Mouse (Mus musculus) hindlimb bud, embryonic 11.5 days (tissue): Measurements from ENCODE around the gene Cyp4x1.
"Not testable (repeated sequence)": the region's sequence is repeated elsewhere in the genome, so short reads cannot be mapped to it uniquely, and the experiment has no call there.

ENCODE experiments used
- DNase-seq: peaks from one replicate; pipeline ENCODE4 v3.0.0-alpha.2; 2012; ENCODE audit warnings: low read depth, low spot score; ENCODE audit errors: extremely low spot score

Cyp4x1 gene

DNA sequence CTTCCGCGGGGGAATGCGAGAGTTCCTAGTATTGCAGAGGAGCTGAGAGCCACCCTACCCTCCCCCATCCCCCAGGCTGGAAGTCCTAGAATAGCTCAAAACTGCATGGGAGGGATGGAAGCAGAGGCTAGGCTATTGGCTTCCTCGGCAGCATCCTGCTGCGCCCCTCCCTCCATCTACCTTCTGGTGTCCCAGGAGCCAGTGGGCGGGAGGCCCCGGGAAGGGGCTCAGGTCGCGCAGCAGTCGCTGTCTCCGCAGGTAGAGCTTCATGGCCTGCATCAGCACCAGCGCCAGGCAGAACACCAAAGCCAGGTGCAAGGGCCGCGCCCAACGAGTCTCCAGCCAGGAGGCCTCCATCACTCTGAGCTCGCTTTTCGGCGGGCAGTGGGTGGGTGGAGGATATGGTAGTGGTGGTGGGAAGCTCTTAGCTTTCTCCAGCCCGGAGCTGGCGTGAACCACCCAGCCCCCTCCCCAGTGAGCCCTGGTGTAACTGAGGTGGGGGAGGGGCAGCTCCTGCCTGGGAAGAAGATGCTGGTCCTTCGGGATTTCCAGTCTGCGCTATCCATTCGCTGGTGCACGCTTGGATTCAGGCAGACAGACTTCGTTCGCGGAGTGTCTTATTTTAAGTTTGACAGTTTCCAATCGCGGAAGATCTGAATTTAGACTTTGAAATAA, at the start of gene Cyp4x1:
TSS of gene Cyp4x1 (minus strand) at position 661 of the 675 bp plus-strand sequence.
- DNase-seq = no peak

DNA sequence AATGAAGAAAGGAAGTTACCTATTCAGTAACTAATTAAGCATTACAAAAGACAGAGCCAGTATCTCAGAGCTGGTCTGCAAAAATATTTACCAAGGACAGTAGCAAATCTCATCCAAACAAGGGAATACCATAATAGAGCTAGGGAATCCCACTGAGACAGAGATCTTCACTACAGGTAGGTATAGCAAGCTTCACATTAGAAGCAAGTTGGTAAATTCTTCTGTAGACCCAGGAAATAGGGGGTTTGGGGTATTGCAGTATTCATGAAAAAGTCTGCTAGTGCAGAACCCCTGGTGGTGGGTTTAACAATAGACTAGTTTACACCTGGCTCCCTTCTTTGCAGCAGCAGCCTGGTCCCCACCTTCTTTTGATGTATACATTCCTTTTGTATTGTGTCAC, 42.1 kb upstream of the Cyp4x1 start:
- not testable (repeated sequence) for DNase-seq

DNA sequence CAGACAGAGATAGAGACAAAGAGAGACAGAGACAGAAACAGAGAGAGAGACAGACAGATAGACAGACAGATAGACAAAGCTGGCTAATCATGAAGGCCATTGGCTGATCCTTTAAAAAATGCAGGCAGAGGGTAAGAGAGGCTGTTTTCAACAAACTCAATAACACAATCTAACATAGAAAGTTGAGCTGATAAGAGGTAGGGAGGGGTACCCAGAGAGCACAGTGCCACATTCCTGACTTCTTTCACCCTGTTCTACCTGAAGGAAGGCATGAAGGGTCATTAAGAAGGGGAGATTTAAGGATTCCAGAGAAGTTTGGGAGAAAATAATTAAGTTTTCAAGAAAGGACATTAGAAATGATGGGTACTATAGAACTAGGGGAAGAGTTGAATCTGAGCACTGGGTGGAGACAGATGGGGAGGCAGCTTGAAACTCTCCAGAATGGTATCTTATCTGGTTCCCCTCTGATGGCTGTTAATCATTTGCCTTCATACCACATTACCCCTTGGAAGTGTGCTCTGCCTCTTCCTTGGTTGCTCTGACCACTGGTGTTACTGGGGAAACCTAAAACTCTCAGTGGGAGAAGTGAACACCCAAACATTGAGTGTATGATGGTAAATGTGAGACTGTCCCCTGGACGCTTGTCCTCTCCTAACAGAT, 40.7 kb upstream of the Cyp4x1 start:
- no peak for DNase-seq

DNA sequence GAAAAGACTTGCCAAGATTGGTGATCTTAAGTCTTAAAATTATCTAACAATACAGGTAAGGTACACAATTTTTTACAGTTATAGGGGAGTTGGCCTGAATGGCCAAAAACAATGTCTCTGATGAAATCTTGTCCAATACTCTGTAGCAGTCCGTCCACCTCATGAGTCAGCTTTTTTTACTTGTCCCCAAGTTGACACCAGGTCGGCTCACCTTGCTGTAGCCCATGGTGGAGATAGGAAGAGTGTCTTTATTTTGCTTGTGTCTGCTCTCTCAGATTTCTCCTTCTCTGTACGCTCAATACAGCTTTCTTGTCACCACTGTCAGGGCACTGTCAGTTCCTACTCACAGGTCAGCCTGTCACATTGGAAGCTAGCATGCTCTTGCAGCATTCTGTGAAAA, 24.9 kb upstream of the Cyp4x1 start:
- DNase-seq = not testable (repeated sequence)

DNA sequence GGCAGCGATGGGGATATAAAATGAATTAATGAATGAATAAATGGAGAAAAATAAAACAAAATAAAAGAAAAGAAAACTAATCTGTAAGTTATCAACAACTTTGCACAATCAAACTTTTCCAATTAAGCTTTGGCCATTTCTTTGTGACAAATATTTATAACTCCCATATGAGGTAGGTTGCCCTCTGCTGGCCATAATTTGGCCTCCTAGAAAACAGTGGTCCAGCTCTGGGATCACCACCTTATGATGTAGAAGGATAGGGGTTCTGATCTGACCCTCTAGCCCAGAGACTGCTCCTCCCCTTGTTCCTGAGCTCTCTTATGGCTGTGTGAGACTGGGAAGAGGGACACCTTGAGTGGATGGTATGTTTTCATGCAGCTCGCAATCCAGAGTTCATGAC, 20.6 kb upstream of the Cyp4x1 start:
- no peak for DNase-seq

DNA sequence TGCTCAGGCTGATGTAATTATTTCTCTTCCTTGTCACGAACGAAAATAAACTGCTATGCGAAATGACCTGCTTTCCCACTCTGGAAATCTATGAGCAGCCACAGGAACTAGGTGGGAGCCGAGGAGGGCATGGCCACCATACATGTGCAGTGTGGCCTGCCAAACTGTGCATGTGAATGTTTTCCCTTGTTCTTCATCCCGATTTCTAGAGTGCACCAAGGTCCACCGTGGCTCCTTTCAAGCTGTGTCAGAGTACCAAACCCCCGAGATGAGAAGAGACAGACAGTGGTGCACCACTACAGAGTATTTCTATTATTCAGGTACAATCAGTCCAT, 182 bp upstream of the Cyp4x1 start:
- no peak for DNase-seq

DNA sequence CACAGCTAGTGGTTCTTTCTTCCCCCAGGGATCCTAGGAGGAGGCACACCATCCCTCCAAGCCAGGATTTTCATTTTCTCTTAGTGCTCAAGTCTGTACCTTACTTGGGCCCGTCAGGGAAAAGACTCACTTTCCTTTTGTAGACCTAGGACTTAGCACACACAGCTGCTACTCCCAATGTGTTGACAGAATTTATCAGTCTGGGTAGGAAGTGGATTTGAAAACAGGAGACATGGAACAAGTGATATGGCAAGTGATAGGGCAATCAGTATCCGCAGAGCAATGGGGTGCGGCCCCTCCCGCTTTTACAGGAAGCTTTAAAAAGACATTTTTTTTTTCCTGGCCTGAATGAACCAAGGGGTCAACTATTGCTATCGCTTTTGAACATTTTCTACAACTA, 996 bp downstream of the Cyp4x1 start:
- DNase-seq = no peak

DNA sequence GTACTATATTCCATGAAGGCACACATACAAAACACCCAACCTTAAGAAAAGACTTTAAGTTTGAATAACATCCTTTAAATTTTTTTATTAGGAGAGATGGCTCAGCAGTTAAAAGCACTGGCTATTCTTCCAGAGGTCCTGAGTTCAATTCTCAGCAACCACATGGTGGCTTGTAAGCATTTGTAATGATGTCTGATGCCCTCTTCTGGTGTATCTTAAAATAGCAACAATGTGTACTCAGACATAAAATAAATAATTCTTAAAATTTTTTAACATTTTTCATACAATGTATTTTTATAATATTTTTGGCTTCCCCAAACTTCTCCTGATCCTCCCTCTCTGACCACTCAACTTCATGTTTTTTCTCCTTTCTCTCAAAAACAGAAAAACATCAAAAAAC, 9.4 kb downstream of the Cyp4x1 start:
- DNase-seq = no peak

DNA sequence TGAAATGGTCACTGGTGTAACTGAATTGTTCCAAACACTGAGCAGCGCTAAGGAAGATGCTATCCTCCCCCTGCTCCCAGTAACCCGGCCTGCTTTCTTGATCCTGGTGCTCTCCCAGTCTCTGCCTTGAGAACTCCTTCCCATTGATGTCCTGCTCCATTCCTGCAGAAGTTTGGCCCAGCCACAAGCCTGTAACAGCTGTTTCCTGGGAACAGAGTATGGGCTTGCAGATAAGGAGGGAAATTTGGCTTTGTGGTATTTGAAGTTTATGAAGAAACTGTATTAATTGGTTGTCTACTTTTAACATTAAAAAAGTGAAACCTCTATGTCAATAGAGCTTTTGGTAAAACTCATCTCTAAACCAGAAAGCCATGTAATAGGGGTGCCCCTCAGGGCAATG, 10.6 kb downstream of the Cyp4x1 start:
- DNase-seq = no peak

DNA sequence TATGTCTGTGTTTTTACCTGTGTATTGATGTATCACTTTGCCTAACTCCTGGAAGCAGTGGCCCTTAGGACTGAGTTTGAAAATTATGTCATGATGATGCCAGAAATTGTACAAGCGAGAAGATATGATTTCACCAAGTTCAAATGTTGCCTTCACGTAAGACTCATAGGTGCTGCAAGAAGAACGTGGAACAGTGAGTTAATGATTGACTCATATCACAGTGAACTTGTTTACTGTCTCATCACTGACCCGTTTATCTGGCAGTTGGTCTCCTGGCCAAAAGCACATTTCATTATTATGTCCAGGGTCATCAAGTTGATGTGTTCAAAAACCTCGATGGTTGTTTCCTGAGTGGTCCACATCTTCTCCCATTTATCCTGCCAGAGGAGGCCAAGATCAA, 12.5 kb downstream of the Cyp4x1 start:
- DNase-seq = no peak

DNA sequence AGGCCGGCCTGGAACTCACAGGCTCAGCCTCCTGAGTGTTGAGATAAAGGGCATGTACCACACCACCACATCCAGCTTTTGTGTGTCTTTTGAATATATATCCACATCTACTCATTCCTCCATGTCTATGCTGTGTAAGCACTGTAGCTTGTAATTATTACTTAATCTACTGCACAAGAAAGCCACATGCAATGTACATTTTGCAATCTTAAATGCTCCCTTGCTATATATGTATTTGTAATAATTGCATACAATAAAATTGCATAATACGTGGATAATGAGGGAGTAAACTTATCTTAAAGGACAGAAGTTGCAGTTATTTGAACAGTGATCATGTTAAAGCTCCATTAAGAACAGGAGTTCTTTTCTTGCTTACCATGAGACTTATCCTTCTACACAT, 12.9 kb downstream of the Cyp4x1 start:
- no peak for DNase-seq

DNA sequence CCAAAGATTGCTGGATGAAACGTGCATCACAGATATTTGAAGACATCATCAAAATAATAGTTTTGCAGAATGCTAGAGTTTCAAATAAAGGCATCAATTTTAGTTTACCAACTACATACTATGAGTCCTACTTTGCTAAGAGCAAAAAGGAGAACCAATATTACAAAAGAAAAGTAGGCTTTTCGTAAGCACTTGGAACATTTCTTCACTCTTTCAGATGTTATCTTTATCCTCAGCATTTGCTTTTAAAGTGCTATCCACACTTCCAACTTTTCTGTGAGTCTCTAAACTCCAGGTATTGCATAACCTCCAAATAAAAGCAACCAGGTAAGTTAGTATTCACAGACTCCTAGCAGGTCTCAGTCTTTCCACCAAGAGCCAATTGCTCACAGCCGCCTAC, 14.4 kb downstream of the Cyp4x1 start:
- no peak for DNase-seq

DNA sequence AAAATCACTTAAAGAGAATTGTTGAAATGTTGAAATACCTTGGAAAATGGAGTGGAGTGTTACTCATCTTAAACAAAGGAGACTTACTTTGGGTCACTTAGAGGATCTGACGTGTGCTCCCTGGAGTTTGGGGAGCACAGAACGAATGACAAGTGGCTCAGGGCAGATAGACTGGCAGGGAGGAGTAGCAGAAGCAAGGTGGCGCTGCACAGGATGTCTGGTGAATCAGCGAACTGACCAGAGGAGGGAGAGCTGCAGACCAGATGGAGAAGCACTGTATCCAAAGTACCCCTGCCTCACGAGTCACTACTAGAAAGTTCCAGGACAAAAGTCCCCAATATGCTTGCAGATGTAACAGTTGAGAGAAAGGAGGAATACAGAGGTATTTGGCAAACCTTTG, 20.8 kb downstream of the Cyp4x1 start:
- DNase-seq = no peak

DNA sequence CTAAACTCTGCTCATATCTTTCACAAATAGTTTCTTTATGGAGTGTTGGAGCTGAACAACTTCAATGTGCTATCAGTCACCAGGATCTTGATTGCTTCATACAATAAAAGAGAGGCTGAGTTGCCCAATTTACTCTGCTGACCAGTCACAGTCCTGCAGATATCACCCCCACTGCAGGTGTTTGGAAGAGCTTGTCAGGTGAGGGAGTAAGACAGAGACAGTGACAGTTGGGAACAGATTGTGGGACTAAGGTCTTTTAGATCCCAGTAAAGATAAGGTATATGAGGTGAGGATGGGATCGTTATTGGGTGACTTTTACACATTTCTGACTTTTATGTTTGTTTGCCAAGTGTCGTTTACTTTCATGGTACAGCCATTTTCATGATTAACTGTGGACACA, 22.9 kb downstream of the Cyp4x1 start:
- DNase-seq = no peak

DNA sequence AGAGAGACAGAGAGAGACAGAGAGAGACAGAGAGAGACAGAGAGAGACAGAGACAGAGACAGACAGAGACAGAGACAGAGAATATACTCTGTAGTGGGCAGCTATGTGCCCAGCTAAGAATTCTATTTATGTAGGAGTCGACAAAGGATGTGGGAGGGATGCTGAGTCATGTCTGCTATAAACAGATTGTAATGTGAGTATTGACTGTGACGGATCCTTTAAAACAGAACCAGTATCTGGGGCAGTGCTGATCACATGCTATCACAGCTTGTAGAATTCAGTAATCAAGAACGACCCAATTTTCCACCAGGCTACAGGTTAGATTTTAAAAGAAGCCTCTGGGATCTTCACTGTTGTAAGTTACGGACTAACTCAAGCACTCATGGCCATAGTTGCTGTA, 30.6 kb downstream of the Cyp4x1 start:
- DNase-seq = no peak

DNA sequence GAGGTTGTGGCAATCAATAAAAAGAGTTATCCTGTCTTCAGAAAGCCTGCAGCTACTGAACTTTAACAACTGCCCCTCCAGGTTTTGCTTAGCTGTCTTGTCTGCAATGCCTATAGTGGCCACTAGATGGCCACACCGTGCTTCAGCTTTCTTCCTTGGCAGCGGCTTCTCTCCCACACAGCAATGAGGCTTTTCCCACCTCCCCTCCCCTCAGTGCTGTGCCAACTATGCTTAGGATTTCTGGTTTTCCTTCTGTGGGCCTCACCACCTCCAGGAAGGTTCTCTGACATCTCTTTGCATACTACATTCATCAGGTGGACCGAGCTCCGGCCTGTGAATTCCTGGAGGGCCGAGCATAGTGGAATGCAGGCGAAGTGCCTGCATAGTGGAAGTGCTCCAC, 32.4 kb downstream of the Cyp4x1 start:
- peak; percentile 72 for DNase-seq

DNA sequence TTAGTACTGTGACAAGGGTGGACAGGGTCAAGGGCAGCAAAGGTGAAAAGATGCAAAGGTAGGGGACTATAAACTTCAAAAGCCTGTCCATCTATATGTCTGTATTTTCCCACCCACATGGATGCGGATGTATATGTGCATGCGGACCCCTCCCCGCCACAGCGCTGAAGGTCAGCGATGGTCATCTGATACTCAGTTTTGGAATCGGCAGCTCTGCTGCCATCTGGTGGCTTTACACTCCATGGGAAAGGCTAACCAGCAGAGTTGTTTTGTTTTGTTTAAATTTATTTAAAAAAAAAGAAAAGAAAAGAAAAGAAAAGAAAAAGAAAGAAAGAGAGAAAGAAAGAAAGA, 37.0 kb downstream of the Cyp4x1 start:
- no peak for DNase-seq

DNA sequence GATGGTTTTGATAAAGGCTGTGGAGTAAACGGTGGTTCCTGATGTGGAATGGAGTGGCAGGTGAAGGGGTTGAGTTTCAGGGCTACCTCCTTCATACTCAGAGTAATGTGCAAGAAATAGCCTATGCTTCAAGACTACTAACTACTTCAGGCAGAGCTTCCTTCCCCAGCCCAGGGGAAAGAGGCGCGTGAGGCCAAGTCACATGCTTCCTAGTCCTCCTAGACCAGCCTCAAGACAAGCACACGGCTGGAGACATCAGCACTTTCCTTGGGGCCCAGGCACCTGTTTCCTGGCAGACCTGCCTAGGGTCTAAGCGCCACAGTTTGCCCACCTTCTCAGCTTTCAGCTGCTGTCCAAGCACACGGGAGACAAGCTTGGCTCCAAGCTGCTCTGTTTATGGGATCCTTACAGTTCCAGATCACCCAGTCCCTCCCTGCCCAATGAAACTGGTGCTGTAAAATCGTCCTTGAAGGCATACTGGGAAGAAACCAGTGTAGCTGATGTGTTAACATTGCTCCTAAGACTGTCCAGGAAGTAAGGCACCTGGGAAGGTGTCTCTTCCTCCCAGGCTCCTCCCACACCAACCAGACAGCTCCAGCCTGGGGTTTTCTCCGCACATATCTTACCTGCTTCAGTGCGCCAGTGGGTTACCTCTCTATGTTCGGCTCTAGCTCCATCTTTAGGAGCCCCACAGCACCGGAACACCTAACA, 37.5 kb downstream of the Cyp4x1 start:
- DNase-seq = no peak

DNA sequence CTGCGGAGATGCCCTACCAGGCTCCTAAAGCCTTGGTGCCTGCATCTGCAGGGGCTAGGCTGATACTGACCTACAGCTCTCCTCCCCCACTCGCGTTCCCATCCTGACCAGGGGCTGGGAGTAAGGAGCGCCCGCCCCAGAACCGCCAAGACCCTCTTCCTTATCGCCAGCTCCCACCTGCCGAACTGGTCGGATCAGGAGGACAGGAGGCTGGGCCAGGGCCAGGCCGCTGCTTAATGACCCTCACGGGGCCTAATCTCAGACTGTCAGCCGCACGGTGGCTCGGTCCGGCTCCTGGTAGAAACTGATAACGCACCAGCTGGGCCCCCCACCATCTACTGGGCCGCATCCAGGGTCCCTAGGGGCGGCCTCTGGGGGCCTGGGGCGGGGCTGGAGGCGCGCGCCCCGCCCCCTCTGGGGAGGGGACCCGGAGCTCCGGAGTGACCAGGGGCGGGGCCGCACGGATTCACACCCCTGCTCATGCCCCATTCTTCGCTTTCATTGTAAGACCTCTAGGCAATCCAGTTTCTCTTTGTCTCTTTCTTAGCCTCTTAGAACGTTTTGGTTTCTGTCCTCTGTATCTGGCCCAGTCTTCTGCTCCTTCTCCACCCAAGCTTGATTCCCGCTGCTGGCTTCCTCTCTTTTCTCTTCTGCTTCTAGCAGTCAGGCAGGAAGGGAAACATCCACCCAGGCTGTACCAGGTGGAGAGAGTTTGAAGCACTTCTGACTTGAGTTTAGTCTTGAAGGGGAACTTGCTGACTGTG, 38.2 kb downstream of the Cyp4x1 start:
- DNase-seq = no peak

DNA sequence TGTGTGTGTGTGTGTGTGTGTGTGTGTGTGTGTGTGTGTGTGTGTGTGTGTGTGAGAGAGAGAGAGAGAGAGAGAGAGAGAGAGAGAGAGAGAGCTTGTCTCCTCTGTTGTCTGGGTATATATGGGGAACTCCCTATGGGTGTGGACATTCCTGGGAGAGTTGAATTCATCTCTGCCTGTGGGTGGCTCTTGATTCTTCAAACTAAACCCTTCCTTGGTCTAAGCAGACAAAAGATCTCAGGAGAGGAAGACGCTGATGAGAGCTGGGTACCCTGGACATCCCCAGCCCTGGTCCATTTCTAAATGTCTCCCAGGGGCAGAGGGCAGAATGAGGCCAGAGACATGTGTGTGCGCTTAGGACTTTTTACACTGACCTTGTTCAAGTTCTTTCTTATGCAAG, 40.0 kb downstream of the Cyp4x1 start:
- no peak for DNase-seq

DNA sequence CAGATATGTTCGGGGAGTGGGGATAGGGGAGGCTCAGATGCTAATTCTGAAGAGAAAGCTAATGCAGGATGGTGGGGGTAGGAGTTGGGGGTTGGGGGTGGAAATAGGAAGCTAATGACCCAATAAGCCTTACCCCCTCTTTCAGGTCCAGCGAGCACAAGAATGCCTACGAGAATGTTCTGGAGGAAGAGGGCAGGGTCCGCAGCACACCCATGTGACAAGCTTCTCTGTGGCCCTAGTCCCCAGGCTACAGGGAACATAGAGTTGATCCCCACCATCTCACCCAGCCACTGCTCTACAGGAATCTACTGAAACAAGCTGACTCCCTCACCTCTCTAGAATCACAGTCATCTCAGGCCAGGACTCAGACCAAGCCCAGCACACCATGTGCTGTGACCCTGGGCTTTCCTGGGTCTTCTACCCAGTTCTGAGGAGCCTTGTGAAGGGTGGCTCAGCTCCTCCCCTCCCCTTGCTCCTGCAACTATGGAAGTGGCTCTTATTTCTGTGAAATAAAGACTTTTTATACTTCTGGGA, 40.7 kb downstream of the Cyp4x1 start:
- no peak for DNase-seq

DNA sequence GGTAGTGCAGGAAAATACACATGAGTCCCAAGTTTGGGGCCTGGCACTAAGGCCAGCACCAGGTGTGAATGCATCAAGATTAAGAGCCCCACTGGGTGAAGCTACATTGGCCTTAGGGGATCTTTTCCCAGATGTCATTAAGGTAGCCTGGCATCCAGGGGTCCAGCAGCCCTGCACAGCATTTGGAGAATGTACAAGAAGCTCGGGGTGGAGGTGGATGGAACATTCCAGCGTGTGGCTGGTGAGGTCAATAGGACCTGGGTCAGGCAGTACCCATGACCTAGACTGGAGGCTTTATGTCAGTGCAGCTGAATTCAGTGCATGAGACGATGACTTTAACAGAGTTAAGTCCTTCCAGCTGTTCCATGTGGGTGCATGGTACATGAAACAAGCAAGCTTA, 42.3 kb downstream of the Cyp4x1 start:
- DNase-seq = no peak
